Mouse (Mus musculus) hindbrain, embryonic 12.5 days (tissue): ENCODE data around the gene Cars2. TPM values are rescaled to one million over a fixed set of nuclear protein-coding genes. Genes with fewer than 3 reads are reported as not detected.
"Not testable (repeated sequence)": the region's sequence is repeated elsewhere in the genome, so short reads cannot be mapped to it uniquely, and the experiment has no call there.

Source experiments
- ATAC-seq: fragments of 200-750 bp; cut with Nextera tagmentation; 2 replicates; pipeline ENCODE4 v1.8.0; 2017; ENCODE audit warnings: moderate TSS enrichment; ENCODE audit not compliant: low FRiP score
- H3K27ac ChIP-seq: fragments of 300-500 bp; sonication (generic); 2 replicates; pipeline ENCODE4 v1.5.1; 2016; ENCODE audit warnings: mild to moderate bottlenecking
- H3K27me3 ChIP-seq: fragments of 300-500 bp; sonication (generic); 2 replicates; pipeline ENCODE4 v1.6.1; 2016; ENCODE audit warnings: mild to moderate bottlenecking
- H3K36me3 ChIP-seq: fragments of 300-500 bp; sonication (generic); 2 replicates; pipeline ENCODE4 v1.6.1; 2016; ENCODE audit warnings: mild to moderate bottlenecking
- H3K4me1 ChIP-seq: fragments of 300-500 bp; sonication (generic); 2 replicates; pipeline ENCODE4 v1.6.1; 2016
- H3K4me2 ChIP-seq: fragments of 300-500 bp; sonication (generic); replicated peaks from 2 replicates; pipeline ENCODE4 v1.6.1; 2016; ENCODE audit warnings: mild to moderate bottlenecking
- H3K4me3 ChIP-seq: fragments of 300-500 bp; sonication (generic); 2 replicates; pipeline ENCODE4 v1.5.1; 2016; ENCODE audit warnings: mild to moderate bottlenecking
- H3K9ac ChIP-seq: fragments of 300-500 bp; sonication (generic); 2 replicates; pipeline ENCODE4 v1.6.1; 2016; ENCODE audit warnings: mild to moderate bottlenecking, moderate library complexity
- H3K9me3 ChIP-seq: fragments of 300-500 bp; sonication (generic); replicated peaks from 2 replicates; pipeline ENCODE4 v1.6.1; 2016; ENCODE audit warnings: mild to moderate bottlenecking
- WGBS: fragments of 180-500 bp; shearing (Covaris S2); methylation state at CpG from one replicate; pipeline ENCODE4 v1.1.7; 2016; 5-methylcytosine and 5-hydroxymethylcytosine counted together
- polyA plus RNA-seq: library from polyadenylated mRNA; unstranded; fragments of >200 nt; fragmentation: Nextera tagmentation; extraction: Ambion mirVana; gene quantifications from 2 replicates; pipeline ENCODE4 v1.2.1, GENCODE M21; 2016

Gene Cars2
- polyA plus RNA-seq, 1 experiment from 2014 or later: 20.6 TPM

GRCm38 (mm10) chr8:11569260-11570097 lies 18.9 kb upstream of the Cars2 start:
- Histone ChIP-seq H3K36me3 (peaks cover 28% of the 10 kb centered on the region), H3K9ac (no peak overlapping the region), H3K27ac (no peak overlapping the region), H3K4me1 (no peaks in the 10 kb centered on the region), H3K4me2 (no peak overlapping the region), H3K27me3 (no peaks in the 10 kb centered on the region), H3K4me3 (no peak overlapping the region), H3K9me3 (no peaks in the 10 kb centered on the region)
- ATAC-seq: no peak
- WGBS: 87% methylated on average over 22 of the region's 22 CpGs

GRCm38 (mm10) chr8:11568193-11568592 lies 17.6 kb upstream of the Cars2 start:
- not testable (repeated sequence) for H3K4me2 ChIP-seq, H3K9ac ChIP-seq, ATAC-seq, H3K4me3 ChIP-seq, H3K4me1 ChIP-seq, H3K9me3 ChIP-seq, H3K27ac ChIP-seq, H3K27me3 ChIP-seq
- WGBS: 92% methylated on average over 2 of the region's 2 CpGs
- peaks cover 41% of the 10 kb centered on the region for H3K36me3 ChIP-seq

- Histone ChIP-seq H3K9me3 (no peaks in the 10 kb centered on the region), H3K4me1 (peaks cover 6% of the 10 kb centered on the region), H3K9ac (no peak overlapping the region), H3K36me3 (peaks cover 56% of the 10 kb centered on the region), H3K27ac (no peak overlapping the region), H3K4me2 (no peak overlapping the region), H3K4me3 (no peak overlapping the region), H3K27me3 (no peaks in the 10 kb centered on the region)
- WGBS: 90% methylated on average over 7 of the region's 7 CpGs
- no peak for ATAC-seq
These were observed 14.1 kb upstream of the Cars2 start for GRCm38 (mm10) chr8:11564721-11565120.

- peaks cover 11% of the 10 kb centered on the region for H3K4me1 ChIP-seq
- 96% methylated on average over 5 of the region's 5 CpGs for WGBS
- H3K4me3 ChIP-seq: no peak overlapping the region
- ATAC-seq: no peak
- H3K27me3 ChIP-seq: no peaks in the 10 kb centered on the region
- no peak overlapping the region for H3K4me2 ChIP-seq
- H3K9me3 ChIP-seq: no peaks in the 10 kb centered on the region
- peaks cover 56% of the 10 kb centered on the region for H3K36me3 ChIP-seq
- H3K9ac ChIP-seq: no peak overlapping the region
- no peak overlapping the region for H3K27ac ChIP-seq
These were observed 13.7 kb upstream of the Cars2 start for GRCm38 (mm10) chr8:11564236-11564635.

GRCm38 (mm10) chr8:11560220-11560619 lies 9.6 kb upstream of the Cars2 start:
- Histone ChIP-seq H3K27me3 (no peaks in the 10 kb centered on the region), H3K4me2 (no peak overlapping the region), H3K36me3 (peaks cover 34% of the 10 kb centered on the region), H3K9ac (no peak overlapping the region), H3K9me3 (no peaks in the 10 kb centered on the region), H3K4me3 (no peak overlapping the region), H3K4me1 (peaks cover 18% of the 10 kb centered on the region), H3K27ac (no peak overlapping the region)
- ATAC-seq: no peak
- WGBS: 85% methylated on average over 9 of the region's 9 CpGs

GRCm38 (mm10) chr8:11559511-11559910 lies 8.9 kb upstream of the Cars2 start:
- Histone ChIP-seq H3K27ac (no peak overlapping the region), H3K9ac (no peak overlapping the region), H3K4me1 (peaks cover 20% of the 10 kb centered on the region), H3K4me2 (peak overlapping the region; percentile 74; the same call in 1 of the 2 replicates), H3K36me3 (peaks cover 28% of the 10 kb centered on the region), H3K27me3 (no peaks in the 10 kb centered on the region), H3K4me3 (no peak overlapping the region), H3K9me3 (no peaks in the 10 kb centered on the region)
- WGBS: 75% methylated on average over 3 of the region's 3 CpGs
- no peak for ATAC-seq

- H3K4me3 ChIP-seq: peak overlapping the region; percentile 94
- peak overlapping the region; percentile 74 for H3K4me2 ChIP-seq
- peaks cover 23% of the 10 kb centered on the region for H3K4me1 ChIP-seq
- under 1% methylated on average over 67 of the region's 67 CpGs for WGBS
- H3K27me3 ChIP-seq: no peaks in the 10 kb centered on the region
- H3K36me3 ChIP-seq: peaks cover 13% of the 10 kb centered on the region
- H3K9ac ChIP-seq: peak overlapping the region; percentile 97
- H3K27ac ChIP-seq: peak overlapping the region; percentile 100
- H3K9me3 ChIP-seq: no peaks in the 10 kb centered on the region
- ATAC-seq: peak; percentile 80
These were observed 7.4 kb upstream of the Cars2 start for GRCm38 (mm10) chr8:11557768-11558629.

- peaks cover 23% of the 10 kb centered on the region for H3K4me1 ChIP-seq
- H3K27me3 ChIP-seq: no peaks in the 10 kb centered on the region
- H3K9me3 ChIP-seq: no peaks in the 10 kb centered on the region
- H3K36me3 ChIP-seq: peaks cover 13% of the 10 kb centered on the region
- peak overlapping the region; percentile 100 for H3K27ac ChIP-seq
- WGBS: under 1% methylated on average over 32 of the region's 32 CpGs
- ATAC-seq: no peak
- H3K4me2 ChIP-seq: peak overlapping the region; percentile 74
- H3K9ac ChIP-seq: peak overlapping the region; percentile 97
- H3K4me3 ChIP-seq: peak overlapping the region; percentile 94
These were observed 6.8 kb upstream of the Cars2 start for GRCm38 (mm10) chr8:11557424-11557767.

- H3K27me3 ChIP-seq: no peaks in the 10 kb centered on the region
- ATAC-seq: no peak
- peaks cover 23% of the 10 kb centered on the region for H3K4me1 ChIP-seq
- peak overlapping the region; percentile 100 for H3K27ac ChIP-seq
- WGBS: under 1% methylated on average over 75 of the region's 85 CpGs
- H3K9ac ChIP-seq: peak overlapping the region; percentile 97
- H3K9me3 ChIP-seq: no peaks in the 10 kb centered on the region
- H3K4me3 ChIP-seq: peak overlapping the region; percentile 94
- H3K36me3 ChIP-seq: peaks cover 9% of the 10 kb centered on the region
- H3K4me2 ChIP-seq: peak overlapping the region; percentile 74
These were observed 6.3 kb upstream of the Cars2 start for GRCm38 (mm10) chr8:11556691-11557423.

- Histone ChIP-seq H3K27me3 (no peaks in the 10 kb centered on the region), H3K36me3 (no peaks in the 10 kb centered on the region), H3K9ac (peak overlapping the region; percentile 97), H3K9me3 (no peaks in the 10 kb centered on the region), H3K4me2 (peak overlapping the region; percentile 74), H3K27ac (peak overlapping the region; percentile 100), H3K4me1 (peaks cover 24% of the 10 kb centered on the region), H3K4me3 (peak overlapping the region; percentile 94)
- WGBS: under 1% methylated on average over 99 of the region's 103 CpGs
- peak; percentile 90 for ATAC-seq
These were observed 5.4 kb upstream of the Cars2 start for GRCm38 (mm10) chr8:11555720-11556591.
